Mouse (Mus musculus): ENCODE measurements at regions not wholly inside any gene's neighbourhood (a gene's known extent, or its start where the extent isn't known, plus 50 kb on each side); places are given as distances from the start of the nearest gene placed in this dataset.

- Histone ChIP-seq H3K27me3 (replicated peaks; ENCODE audit: control insufficient read depth, insufficient read depth, low read length) (no peaks in the 10 kb centered on the region), H3K4me2 (ENCODE audit: low read length) (peak overlapping the region; percentile 66), H3K4me1 (ENCODE audit: control insufficient read depth, insufficient read depth, low read length) (peaks cover 21% of the 10 kb centered on the region), H3K9ac (ENCODE audit: low read length) (peak overlapping the region; percentile 87), H3K27ac (ENCODE audit: low read depth, low read length) (peak overlapping the region; percentile 90), H3K9me3 (replicated peaks; ENCODE audit: control insufficient read depth, low read length) (no peaks in the 10 kb centered on the region), H3K4me3 (ENCODE audit: low read depth, low read length) (peak overlapping the region; percentile 75), H3K36me3 (ENCODE audit: control insufficient read depth, insufficient read depth, low read length) (no peaks in the 10 kb centered on the region)
- DNase-seq (ENCODE audit: low spot score), result peak; percentile 92
- 0% methylated on average over 44 of the region's 64 CpGs for WGBS
- peak; percentile 90 for ATAC-seq
Measured at GRCm38 (mm10) chr9:32031950-32032453, 83.9 kb upstream of the Arhgap32 start.

- ATAC-seq, result peak; percentile 52
Measured at GRCm38 (mm10) chr9:32032521-32033185, 83.3 kb upstream of the Arhgap32 start.

GRCm38 (mm10) chr9:32033937-32034336, 82.0 kb upstream of the Arhgap32 start:
- Histone ChIP-seq H3K4me3 (ENCODE audit: low read depth, low read length) (peak overlapping the region; percentile 75; the same call in 1 of the 2 replicates), H3K4me2 (ENCODE audit: low read length) (peak overlapping the region; percentile 66), H3K36me3 (ENCODE audit: control insufficient read depth, insufficient read depth, low read length) (no peaks in the 10 kb centered on the region), H3K27me3 (replicated peaks; ENCODE audit: control insufficient read depth, insufficient read depth, low read length) (no peaks in the 10 kb centered on the region), H3K9ac (ENCODE audit: low read length) (peak overlapping the region; percentile 87), H3K4me1 (ENCODE audit: control insufficient read depth, insufficient read depth, low read length) (peaks cover 25% of the 10 kb centered on the region), H3K27ac (ENCODE audit: low read depth, low read length) (no peak overlapping the region), H3K9me3 (replicated peaks; ENCODE audit: control insufficient read depth, low read length) (no peaks in the 10 kb centered on the region)
- DNase-seq (ENCODE audit: low spot score) (no peak), ATAC-seq (no peak)
- WGBS, result 15% methylated on average over 6 of the region's 6 CpGs

More at GRCm38 (mm10) chr9:32032521-32033185, 83.3 kb upstream of the Arhgap32 start:
- no peaks in the 10 kb centered on the region for H3K27me3 ChIP-seq (replicated peaks; ENCODE audit: control insufficient read depth, insufficient read depth, low read length)
- peak overlapping the region; percentile 75 for H3K4me3 ChIP-seq (ENCODE audit: low read depth, low read length)
- H3K9ac ChIP-seq (ENCODE audit: low read length), result peak overlapping the region; percentile 87
- under 1% methylated on average over 59 of the region's 94 CpGs for WGBS
- no peaks in the 10 kb centered on the region for H3K9me3 ChIP-seq (replicated peaks; ENCODE audit: control insufficient read depth, low read length)
- no peaks in the 10 kb centered on the region for H3K36me3 ChIP-seq (ENCODE audit: control insufficient read depth, insufficient read depth, low read length)
- peak overlapping the region; percentile 90 for H3K27ac ChIP-seq (ENCODE audit: low read depth, low read length)
- DNase-seq (ENCODE audit: low spot score), result peak; percentile 49
- peak overlapping the region; percentile 66 for H3K4me2 ChIP-seq (ENCODE audit: low read length)
- peaks cover 21% of the 10 kb centered on the region for H3K4me1 ChIP-seq (ENCODE audit: control insufficient read depth, insufficient read depth, low read length)

- Histone ChIP-seq H3K36me3 (ENCODE audit: control insufficient read depth, insufficient read depth, low read length) (no peaks in the 10 kb centered on the region), H3K9ac (ENCODE audit: low read length) (no peak overlapping the region), H3K27me3 (replicated peaks; ENCODE audit: control insufficient read depth, insufficient read depth, low read length) (no peaks in the 10 kb centered on the region), H3K27ac (ENCODE audit: low read depth, low read length) (no peak overlapping the region), H3K4me2 (ENCODE audit: low read length) (no peak overlapping the region), H3K4me1 (ENCODE audit: control insufficient read depth, insufficient read depth, low read length) (peaks cover 5% of the 10 kb centered on the region), H3K4me3 (ENCODE audit: low read depth, low read length) (no peak overlapping the region), H3K9me3 (replicated peaks; ENCODE audit: control insufficient read depth, low read length) (no peaks in the 10 kb centered on the region)
- 92% methylated on average over 2 of the region's 2 CpGs for WGBS
- ATAC-seq (no peak), DNase-seq (ENCODE audit: low spot score) (no peak)
Measured at GRCm38 (mm10) chr9:32039999-32040398, 75.9 kb upstream of the Arhgap32 start.

DNA sequence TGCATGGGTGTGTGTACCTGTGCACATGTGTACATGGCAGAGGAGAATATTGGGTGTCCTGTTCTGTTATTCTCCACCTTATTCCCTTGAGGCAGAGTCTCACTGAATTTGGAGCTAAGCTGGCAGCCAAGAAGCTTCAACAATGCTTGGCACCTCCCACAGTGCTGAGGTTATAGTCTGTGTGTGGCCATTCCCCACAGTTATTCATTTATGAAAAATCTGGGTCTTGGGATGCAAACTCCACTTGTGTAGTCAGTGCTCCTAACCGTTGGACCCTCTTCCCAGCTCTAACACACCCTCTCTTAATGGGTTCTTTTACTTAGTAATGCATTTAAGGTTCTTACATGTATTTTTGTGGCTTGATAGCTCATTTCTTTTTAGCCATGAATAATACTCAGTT, 72.6 kb upstream of the Arhgap32 start:
- H3K27ac ChIP-seq (ENCODE audit: low read depth, low read length), result no peak overlapping the region
- 77% methylated on average over 1 of the region's 1 CpGs for WGBS
- H3K36me3 ChIP-seq (ENCODE audit: control insufficient read depth, insufficient read depth, low read length), result no peaks in the 10 kb centered on the region
- no peak overlapping the region for H3K4me2 ChIP-seq (ENCODE audit: low read length)
- ATAC-seq, result no peak
- H3K4me1 ChIP-seq (ENCODE audit: control insufficient read depth, insufficient read depth, low read length), result peaks cover 3% of the 10 kb centered on the region; the same call in 1 of the 2 replicates
- no peak overlapping the region for H3K9ac ChIP-seq (ENCODE audit: low read length)
- no peaks in the 10 kb centered on the region for H3K9me3 ChIP-seq (replicated peaks; ENCODE audit: control insufficient read depth, low read length)
- no peaks in the 10 kb centered on the region for H3K27me3 ChIP-seq (replicated peaks; ENCODE audit: control insufficient read depth, insufficient read depth, low read length)
- no peak for DNase-seq (ENCODE audit: low spot score)
- H3K4me3 ChIP-seq (ENCODE audit: low read depth, low read length), result no peak overlapping the region

- Histone ChIP-seq H3K27me3 (replicated peaks; ENCODE audit: control insufficient read depth, insufficient read depth, low read length) (no peaks in the 10 kb centered on the region), H3K27ac (ENCODE audit: low read depth, low read length) (no peak overlapping the region), H3K9ac (ENCODE audit: low read length) (no peak overlapping the region), H3K4me3 (ENCODE audit: low read depth, low read length) (no peak overlapping the region), H3K9me3 (replicated peaks; ENCODE audit: control insufficient read depth, low read length) (no peaks in the 10 kb centered on the region), H3K36me3 (ENCODE audit: control insufficient read depth, insufficient read depth, low read length) (no peaks in the 10 kb centered on the region), H3K4me1 (ENCODE audit: control insufficient read depth, insufficient read depth, low read length) (no peaks in the 10 kb centered on the region), H3K4me2 (ENCODE audit: low read length) (no peak overlapping the region)
- DNase-seq (ENCODE audit: low spot score) (no peak), ATAC-seq (no peak)
- 93% methylated on average over 3 of the region's 3 CpGs for WGBS
Measured at GRCm38 (mm10) chr9:32046791-32047190, 69.1 kb upstream of the Arhgap32 start.

DNA sequence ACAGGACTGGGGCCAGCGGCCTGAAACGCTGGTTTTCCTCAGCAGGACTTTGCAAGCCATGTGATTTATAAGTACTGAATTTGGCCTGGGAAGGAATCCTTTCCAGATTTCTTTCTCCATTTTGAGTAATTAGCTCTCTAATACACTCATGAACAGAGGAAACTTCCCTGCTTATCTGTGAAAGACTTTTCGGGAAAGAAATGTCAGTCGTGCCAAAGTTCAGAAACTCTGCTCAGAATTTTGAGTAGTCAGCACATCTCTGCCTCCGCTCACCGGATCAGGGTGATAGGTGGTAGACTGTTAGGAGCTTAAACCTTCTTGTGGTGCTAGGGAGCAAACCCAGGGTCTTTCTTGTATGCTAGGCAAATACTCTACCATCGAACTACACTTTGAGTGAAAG, 67.0 kb upstream of the Arhgap32 start:
- no peak overlapping the region for H3K9ac ChIP-seq (ENCODE audit: low read length)
- no peak for DNase-seq (ENCODE audit: low spot score)
- no peaks in the 10 kb centered on the region for H3K36me3 ChIP-seq (ENCODE audit: control insufficient read depth, insufficient read depth, low read length)
- no peaks in the 10 kb centered on the region for H3K9me3 ChIP-seq (replicated peaks; ENCODE audit: control insufficient read depth, low read length)
- H3K27ac ChIP-seq (ENCODE audit: low read depth, low read length), result no peak overlapping the region
- H3K4me1 ChIP-seq (ENCODE audit: control insufficient read depth, insufficient read depth, low read length), result peaks cover 2% of the 10 kb centered on the region; the same call in 1 of the 2 replicates
- no peak for ATAC-seq
- H3K27me3 ChIP-seq (replicated peaks; ENCODE audit: control insufficient read depth, insufficient read depth, low read length), result no peaks in the 10 kb centered on the region
- H3K4me3 ChIP-seq (ENCODE audit: low read depth, low read length), result no peak overlapping the region
- WGBS, result 88% methylated on average over 7 of the region's 7 CpGs
- H3K4me2 ChIP-seq (ENCODE audit: low read length), result no peak overlapping the region

DNA sequence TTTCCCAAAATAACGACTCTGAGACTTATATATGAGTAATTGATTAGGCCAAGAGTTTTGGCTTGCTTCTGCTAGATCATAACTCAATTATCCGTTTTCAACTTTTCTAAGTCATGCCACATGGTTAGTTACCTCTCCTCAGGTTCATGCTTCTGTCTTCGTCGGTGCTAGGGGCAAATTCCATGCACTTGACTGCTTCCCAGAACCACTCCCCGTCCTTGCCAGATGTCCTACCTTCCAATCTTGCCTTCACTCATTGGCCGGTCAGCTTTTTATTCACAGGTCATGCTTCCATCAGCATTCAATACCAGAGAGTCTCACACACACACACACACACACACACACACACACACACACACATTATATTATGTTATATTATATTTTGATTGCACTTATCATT, 66.4 kb upstream of the Arhgap32 start:
- Histone ChIP-seq H3K27me3 (replicated peaks; ENCODE audit: control insufficient read depth, insufficient read depth, low read length) (no peaks in the 10 kb centered on the region), H3K36me3 (ENCODE audit: control insufficient read depth, insufficient read depth, low read length) (no peaks in the 10 kb centered on the region), H3K27ac (ENCODE audit: low read depth, low read length) (no peak overlapping the region), H3K4me1 (ENCODE audit: control insufficient read depth, insufficient read depth, low read length) (peaks cover 3% of the 10 kb centered on the region; the same call in 1 of the 2 replicates), H3K4me2 (ENCODE audit: low read length) (no peak overlapping the region), H3K9ac (ENCODE audit: low read length) (no peak overlapping the region), H3K9me3 (replicated peaks; ENCODE audit: control insufficient read depth, low read length) (no peaks in the 10 kb centered on the region), H3K4me3 (ENCODE audit: low read depth, low read length) (no peak overlapping the region)
- DNase-seq (ENCODE audit: low spot score) (no peak), ATAC-seq (no peak)
- 87% methylated on average over 6 of the region's 6 CpGs for WGBS

- no peaks in the 10 kb centered on the region for H3K27me3 ChIP-seq (replicated peaks; ENCODE audit: control insufficient read depth, insufficient read depth, low read length)
- H3K4me1 ChIP-seq (ENCODE audit: control insufficient read depth, insufficient read depth, low read length), result peaks cover 3% of the 10 kb centered on the region; the same call in 1 of the 2 replicates
- DNase-seq (ENCODE audit: low spot score) (no peak), ATAC-seq (no peak)
- H3K9me3 ChIP-seq (replicated peaks; ENCODE audit: control insufficient read depth, low read length), result no peaks in the 10 kb centered on the region
- 67% methylated on average over 4 of the region's 4 CpGs for WGBS
- H3K4me2 ChIP-seq (ENCODE audit: low read length), result no peak overlapping the region
- H3K27ac ChIP-seq (ENCODE audit: low read depth, low read length), result no peak overlapping the region
- no peaks in the 10 kb centered on the region for H3K36me3 ChIP-seq (ENCODE audit: control insufficient read depth, insufficient read depth, low read length)
- no peak overlapping the region for H3K9ac ChIP-seq (ENCODE audit: low read length)
- H3K4me3 ChIP-seq (ENCODE audit: low read depth, low read length), result no peak overlapping the region
Measured at GRCm38 (mm10) chr9:32053886-32054615, 61.9 kb upstream of the Arhgap32 start.
